Mouse (Mus musculus) olfactory bulb, adult 2 months (tissue): ENCODE data around the gene Trim2.

Experiments
- CTCF ChIP-seq: fragments of 200-500 bp; IDR thresholded peaks from 2 replicates; pipeline ENCODE4 v1.5.1; 2012; ENCODE audit warnings: low read depth, mild to moderate bottlenecking, low read length, moderate library complexity; ENCODE audit not compliant: insufficient read depth
- POLR2A ChIP-seq: fragments of 200-500 bp; IDR thresholded peaks from 2 replicates; pipeline ENCODE4 v1.6.1; 2012; ENCODE audit warnings: mild to moderate bottlenecking, low read depth, low read length, moderate library complexity; ENCODE audit not compliant: insufficient read depth

DNA sequence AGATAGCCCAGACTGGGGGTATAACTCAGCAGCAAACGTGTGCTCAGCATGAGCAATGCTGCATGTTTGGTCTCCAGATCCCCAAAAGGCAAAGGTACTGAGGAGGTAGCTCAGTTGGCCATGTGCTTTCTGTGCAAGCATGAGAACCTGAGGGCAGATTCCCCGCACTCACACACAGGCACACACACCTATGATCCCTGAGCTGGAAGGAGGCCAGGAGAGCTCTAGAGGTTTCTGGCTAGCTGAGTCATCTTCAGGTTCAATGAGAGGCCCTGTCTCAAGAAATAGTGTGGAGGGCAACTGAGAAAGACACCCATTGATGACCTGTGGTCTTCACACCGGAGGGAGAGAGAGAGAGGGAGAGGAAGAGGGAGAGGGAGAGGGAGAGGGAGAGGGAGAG is 19.4 kb downstream of the Trim2 start:
- no peak for TF ChIP-seq POLR2A
- no peak for TF ChIP-seq CTCF
